Mouse (Mus musculus): Measurements from ENCODE around the gene Vmn2r11.
"Not testable (repeated sequence)": the region's sequence is repeated elsewhere in the genome, so short reads cannot be mapped to it uniquely, and the experiment has no call there.

The Vmn2r11 gene

DNA sequence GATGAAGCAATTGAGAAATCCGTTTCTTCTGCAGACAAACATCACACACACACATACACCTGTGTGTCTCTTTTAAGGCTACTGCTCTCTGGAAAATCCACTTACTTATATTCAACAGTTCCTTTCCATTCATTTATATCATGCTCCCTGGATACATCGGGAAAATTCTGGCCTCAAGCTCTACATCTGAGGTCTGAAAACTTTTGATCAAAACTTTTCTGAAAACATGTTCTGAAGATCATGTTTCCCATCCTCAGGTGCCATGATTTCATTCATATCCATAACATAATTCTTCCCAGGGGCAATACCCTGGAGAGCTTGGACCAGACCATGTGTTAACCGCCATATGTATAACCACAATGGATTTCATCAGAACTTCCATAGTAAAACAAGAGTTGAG, at the start of gene Vmn2r11:
Gene Vmn2r11, minus strand, starts transcription at position 101 of the 400 bp plus-strand sequence.
- in situ Hi-C loops (cut with MboI): not testable (repeated sequence)

DNA sequence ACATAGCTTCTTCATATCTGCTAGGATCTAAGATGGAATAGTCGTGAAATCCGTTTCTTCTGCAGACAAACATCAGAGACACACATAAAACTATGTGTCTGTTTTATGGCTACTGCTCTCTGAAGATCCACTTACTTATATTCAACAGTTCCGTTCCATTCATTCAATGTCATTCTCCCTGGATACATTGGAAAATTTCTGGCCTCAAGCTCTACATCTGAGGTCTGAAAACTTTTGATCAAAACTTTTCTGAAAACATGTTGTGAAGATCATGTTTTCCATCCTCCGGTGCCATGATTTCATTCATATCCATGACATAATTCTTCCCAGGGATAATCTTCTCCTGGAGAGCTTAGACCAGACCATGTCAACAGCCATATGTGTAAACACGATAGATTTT, 38.5 kb upstream of the Vmn2r11 start, which contains the start of gene Vmn2r12:
Gene Vmn2r12, minus strand, starts transcription at position 101 of the 400 bp plus-strand sequence.
- in situ Hi-C loops (cut with MboI): not testable (repeated sequence)

DNA sequence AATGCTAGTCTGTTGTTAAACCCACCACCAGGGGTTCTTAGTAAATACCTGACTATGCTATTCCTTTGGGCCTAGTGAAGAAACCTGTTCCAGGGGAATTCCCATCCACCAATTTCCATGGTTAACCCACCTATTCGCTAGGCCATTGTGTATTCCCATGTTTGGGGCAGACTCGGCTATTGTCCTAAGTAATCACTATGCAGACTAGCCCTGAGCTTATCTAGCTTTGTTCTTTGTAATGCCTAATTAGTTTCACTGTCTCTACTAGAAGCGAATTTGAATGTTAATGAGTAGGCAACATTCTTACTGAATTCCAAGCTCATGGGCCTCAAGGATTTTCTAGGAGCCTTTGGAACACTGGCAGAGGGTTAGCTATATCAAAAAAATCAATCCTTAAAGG, 37.1 kb upstream of the Vmn2r11 start:
- in situ Hi-C loops (cut with MboI): not testable (repeated sequence)

DNA sequence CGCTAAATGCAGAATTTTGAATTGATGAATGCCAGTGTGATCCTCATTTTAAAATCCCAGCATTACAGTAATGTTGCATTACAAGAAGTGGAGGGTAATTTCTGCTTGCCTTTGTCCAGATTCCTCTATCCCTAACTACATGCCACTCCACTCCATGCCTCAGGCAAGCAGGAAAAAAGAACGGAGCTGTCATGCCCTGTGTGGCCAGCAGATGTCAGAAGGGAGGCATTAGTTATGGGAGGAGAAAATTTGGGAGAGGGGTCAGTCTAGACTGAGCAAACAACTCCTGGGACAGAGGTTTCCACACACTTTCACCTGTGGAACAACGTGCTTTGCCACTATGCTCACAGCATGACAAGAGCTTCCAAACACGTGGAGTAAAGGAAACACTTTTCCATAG, 12.6 kb upstream of the Vmn2r11 start:
- in situ Hi-C loops (cut with MboI): not testable (repeated sequence)

DNA sequence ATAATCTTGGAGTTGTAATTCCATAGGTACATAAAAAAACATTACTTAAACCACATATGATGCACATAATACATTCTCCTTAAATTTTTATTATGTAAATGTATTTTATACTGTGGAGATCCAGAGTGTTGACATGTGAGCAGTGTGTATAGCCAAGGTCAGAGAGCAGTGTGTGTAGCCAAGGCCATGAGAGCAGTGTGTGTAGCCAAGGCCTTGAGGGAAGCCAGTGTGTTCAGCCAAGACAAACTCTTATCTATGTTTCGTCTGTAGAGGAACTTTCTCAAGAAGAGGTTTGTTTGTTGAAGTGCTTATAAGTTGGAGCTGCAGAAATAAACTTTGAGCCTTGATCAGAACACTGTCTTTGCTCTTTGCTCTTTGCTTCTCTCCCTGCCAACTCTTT, 4.1 kb downstream of the Vmn2r11 start:
- in situ Hi-C loops (cut with MboI): no loop called here

DNA sequence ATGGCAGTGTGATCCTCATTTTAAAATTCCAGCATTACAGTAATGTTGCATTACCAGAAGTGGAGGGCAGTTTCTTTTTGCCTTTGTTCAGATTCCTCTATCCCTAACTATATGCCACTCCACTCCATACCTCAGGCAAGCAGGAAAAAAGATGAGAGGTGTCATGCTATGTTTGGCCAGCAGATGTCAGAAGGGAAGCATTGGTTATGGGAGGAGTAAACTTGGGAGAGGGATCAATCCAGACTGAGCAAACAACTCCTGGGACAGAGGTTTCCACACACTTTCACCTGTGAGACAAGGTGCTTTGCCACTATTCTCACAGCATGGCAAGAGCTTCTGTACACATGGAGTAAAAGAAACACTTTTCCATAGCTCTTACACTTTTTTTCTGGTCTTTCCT, 26.8 kb downstream of the Vmn2r11 start:
- in situ Hi-C loops (cut with MboI): no loop called here

DNA sequence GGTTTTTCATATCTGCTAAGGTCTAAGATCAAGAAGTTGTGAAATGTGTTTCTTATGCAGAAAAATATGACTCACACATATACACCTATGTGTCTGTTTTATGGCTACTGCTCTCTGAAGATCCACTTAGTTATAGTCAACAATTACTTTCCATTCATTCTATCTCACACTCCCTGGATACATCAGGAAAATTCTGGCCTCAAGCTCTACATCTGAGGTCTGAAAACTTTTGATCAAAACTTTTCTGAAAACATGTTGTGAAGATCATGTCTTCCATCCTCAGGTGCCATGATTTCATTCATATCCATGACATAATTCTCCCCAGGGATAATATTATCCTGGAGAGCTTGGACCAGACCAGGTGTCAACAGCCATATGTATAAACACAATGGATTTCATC, 52.9 kb downstream of the Vmn2r11 start, which contains the start of gene Vmn2r10:
Gene Vmn2r10, minus strand, starts transcription at position 101 of the 400 bp plus-strand sequence.
- in situ Hi-C loops (cut with MboI): not testable (repeated sequence)

Data from mature B cell (primary cell).